Mouse (Mus musculus) kidney, adult 2 months (tissue): ENCODE data around the gene Lysmd2. TPM values are rescaled to one million over a fixed set of nuclear protein-coding genes. Genes with fewer than 3 reads are reported as not detected.

Source experiments
- DNase-seq: peaks from one replicate; pipeline ENCODE4 v3.0.0; 2021
- H3K27ac ChIP-seq: fragments of 200-500 bp; 2 replicates; pipeline ENCODE4 v1.5.1; 2012; ENCODE audit warnings: low read depth, low read length, control low read depth, inconsistent platforms; ENCODE audit not compliant: insufficient read depth
- H3K27me3 ChIP-seq: fragments of 200-500 bp; replicated peaks from 2 replicates; pipeline ENCODE4 v1.6.1; 2012; ENCODE audit warnings: mild to moderate bottlenecking, moderate library complexity, low read length, inconsistent platforms; ENCODE audit not compliant: control insufficient read depth, insufficient read depth
- H3K36me3 ChIP-seq: fragments of 200-500 bp; 2 replicates; pipeline ENCODE4 v1.6.1; 2012; ENCODE audit warnings: mild to moderate bottlenecking, moderate library complexity, low read length, inconsistent platforms; ENCODE audit not compliant: control insufficient read depth, insufficient read depth
- H3K4me1 ChIP-seq: fragments of 200-500 bp; 2 replicates; pipeline ENCODE4 v1.6.1; 2011; ENCODE audit warnings: low read length; ENCODE audit not compliant: control insufficient read depth, insufficient read depth
- H3K4me3 ChIP-seq: fragments of 200-500 bp; 2 replicates; pipeline ENCODE4 v1.5.1; 2011; ENCODE audit warnings: mild to moderate bottlenecking, low read depth, low read length, control low read depth; ENCODE audit not compliant: insufficient read depth
- CTCF ChIP-seq: fragments of 200-500 bp; conservative IDR thresholded peaks from 2 replicates; pipeline ENCODE4 v1.5.1; 2011; ENCODE audit warnings: low read depth, mild to moderate bottlenecking, control low read depth, low read length, moderate library complexity, mixed read lengths; ENCODE audit not compliant: insufficient read depth, insufficient read length
- POLR2A ChIP-seq: fragments of 200-500 bp; IDR thresholded peaks from one replicate; pipeline ENCODE4 v1.6.1; 2011; ENCODE audit warnings: low read depth, low read length, control low read depth
- WGBS: fragments of 180-500 bp; shearing (Covaris S2); methylation state at CpG from one replicate; pipeline ENCODE4 v1.1.7; 2018; 5-methylcytosine and 5-hydroxymethylcytosine counted together
- polyA plus RNA-seq: library from polyadenylated mRNA; depleted of rRNA; stranded (reverse); fragments of >200 nt; gene quantifications from 2 replicates; pipeline ENCODE4 v1.2.3, GENCODE M21; 2012; rRNA removed

Lysmd2 gene
- polyA plus RNA-seq, 1 experiment = 3.4 TPM

DNA sequence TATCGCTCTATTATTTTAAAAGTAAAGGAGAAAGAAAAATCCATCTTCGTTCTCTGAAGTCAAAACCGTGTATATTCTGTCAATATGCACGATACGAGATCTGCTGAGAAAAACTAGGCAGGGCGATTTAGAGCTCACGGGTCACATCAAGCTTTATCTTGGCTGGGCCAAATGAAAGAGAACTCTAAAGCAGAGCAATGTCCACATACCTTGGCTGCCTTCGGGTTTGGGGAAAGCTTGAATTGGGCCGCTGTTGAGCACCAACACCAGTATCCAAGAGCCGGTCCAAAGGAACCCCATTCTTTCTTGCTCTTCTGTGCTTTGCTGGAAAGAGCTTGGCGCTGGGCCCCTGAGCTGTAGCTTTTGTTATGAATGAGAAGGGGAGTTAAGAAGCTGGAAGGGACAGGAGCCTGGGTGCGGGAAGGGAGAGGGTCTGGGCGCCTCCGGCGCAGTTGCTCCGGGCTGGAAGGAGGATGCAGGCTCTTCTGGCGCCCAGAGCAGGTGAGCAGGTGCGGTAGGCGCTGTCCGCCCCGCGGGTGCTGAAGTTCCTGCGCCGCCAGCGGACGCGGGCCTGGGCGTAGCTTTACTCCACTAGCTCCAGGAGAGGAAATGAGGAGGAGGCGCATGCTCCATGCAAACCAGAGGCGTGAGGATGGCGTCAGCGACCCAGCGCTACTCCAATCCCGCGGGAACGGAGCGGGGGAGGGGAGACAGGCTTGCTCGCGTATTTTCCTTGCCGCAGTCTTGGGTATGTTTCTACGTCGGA is 58.1 kb downstream of the Lysmd2 start, which contains the start of gene Scg3:
Scg3 (minus strand) TSS at position 631 of the 766 bp plus-strand sequence.
- WGBS = 10% methylated on average over 42 of the region's 42 CpGs
- H3K36me3 ChIP-seq = no peaks in the 10 kb centered on the region
- no peaks in the 10 kb centered on the region for H3K4me1 ChIP-seq
- no peak within 1 kb of the TSS for H3K4me3 ChIP-seq
- TF ChIP-seq POLR2A (no peak), CTCF (no peak)
- peak; percentile 49 for DNase-seq
- H3K27ac ChIP-seq = no peak within 1 kb of the TSS
- H3K27me3 ChIP-seq = no peaks in the 10 kb centered on the region; the same call in 1 of the 2 replicates

DNA sequence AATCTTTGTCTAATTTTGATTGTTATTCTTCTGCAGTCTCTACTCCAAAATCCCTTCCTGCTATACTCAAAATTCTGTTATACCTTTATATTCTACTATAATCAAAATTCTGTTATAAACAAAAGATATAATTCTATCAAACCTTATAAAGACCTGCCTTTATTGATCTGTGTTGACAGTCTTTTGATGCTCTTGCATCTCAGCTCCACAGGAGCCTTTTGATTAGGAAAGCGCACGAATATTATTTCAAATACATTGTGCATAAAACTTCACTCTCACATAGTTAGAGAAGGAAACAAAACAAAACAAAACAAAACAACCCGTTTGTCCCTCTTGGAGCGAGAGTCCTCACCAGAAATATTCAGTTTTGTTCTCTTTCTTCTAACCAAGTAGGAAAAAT is 58.8 kb downstream of the Lysmd2 start:
- 69% methylated on average over 4 of the region's 4 CpGs for WGBS

DNA sequence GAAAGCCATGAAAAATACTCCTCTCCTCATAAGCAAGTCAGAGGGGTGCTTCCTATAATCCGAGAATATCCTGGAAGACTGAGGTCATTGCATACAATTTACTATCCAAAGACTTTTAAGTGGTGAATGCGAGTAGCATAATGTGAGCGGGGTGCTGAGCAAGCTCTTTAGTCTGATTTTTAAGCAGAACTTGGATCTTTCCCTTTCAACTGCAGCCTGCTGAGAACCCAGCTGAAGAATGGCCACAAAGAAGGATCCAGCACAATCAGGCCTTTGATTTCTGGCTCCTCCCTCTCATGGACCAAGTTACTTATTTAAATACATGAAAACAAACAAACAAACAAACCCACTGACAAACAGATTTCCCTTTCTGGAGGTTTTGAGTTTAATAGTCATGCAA is 59.2 kb downstream of the Lysmd2 start:
- no peaks in the 10 kb centered on the region for H3K4me1 ChIP-seq
- no peaks in the 10 kb centered on the region for H3K36me3 ChIP-seq
- no peak overlapping the region for H3K4me3 ChIP-seq
- no peak for DNase-seq
- TF ChIP-seq CTCF = no peak
- H3K27me3 ChIP-seq = no peaks in the 10 kb centered on the region; the same call in 1 of the 2 replicates
- 81% methylated on average over 3 of the region's 3 CpGs for WGBS
- no peak overlapping the region for H3K27ac ChIP-seq

More for the DNA sequence above, 58.8 kb downstream of the Lysmd2 start:
- H3K27ac ChIP-seq = no peak overlapping the region
- TF ChIP-seq POLR2A (no peak), CTCF (no peak)
- no peak overlapping the region for H3K4me3 ChIP-seq
- no peak for DNase-seq
- H3K27me3 ChIP-seq = no peaks in the 10 kb centered on the region; the same call in 1 of the 2 replicates
- no peaks in the 10 kb centered on the region for H3K4me1 ChIP-seq
- no peaks in the 10 kb centered on the region for H3K36me3 ChIP-seq

Other genes with a start within 250 kb of the Lysmd2 start
- gene Mapk6, start 215.7 kb upstream of the Lysmd2 start, polyA plus RNA-seq = 11.5 and 12.7 TPM in 2 replicates
- gene Leo1, start 184.2 kb upstream of the Lysmd2 start, polyA plus RNA-seq = 2.5 and 3.3 TPM in 2 replicates
- gene Tmod3, start 66.1 kb upstream of the Lysmd2 start, polyA plus RNA-seq = 16.7 and 20.1 TPM in 2 replicates
- gene Tmod2, start 14.4 kb upstream of the Lysmd2 start, polyA plus RNA-seq = 0.27 and 0.38 TPM in 2 replicates
- gene Scg3, start 58.3 kb downstream of the Lysmd2 start, polyA plus RNA-seq = 0.35 and 1.2 TPM in 2 replicates
- gene Bmp5, start 149.6 kb downstream of the Lysmd2 start, polyA plus RNA-seq = 0.20 and 0.23 TPM in 2 replicates